Mouse (Mus musculus) MEL (cell line): ENCODE data around the gene Rsph6a.

ENCODE experiments used
- CTCF ChIP-seq, 3 experiments: IDR thresholded peaks in 2 of 3; conservative IDR thresholded peaks in 1 of 3; 2 replicates each; pipeline ENCODE4 v1.5.1; 2011 to 2012; ENCODE audit warnings: low read length in 3 of 3, low read depth in 2 of 3, mild to moderate bottlenecking in 2 of 3, improper control_type of control experiment in 1 of 3, inconsistent platforms in 1 of 3, mixed read lengths in 1 of 3, moderate library complexity in 1 of 3; ENCODE audit not compliant: control insufficient read depth in 1 of 3, insufficient read depth in 1 of 3, poor library complexity in 1 of 3, severe bottlenecking in 1 of 3
- E2F4 ChIP-seq: IDR thresholded peaks from 2 replicates; pipeline ENCODE4 v1.6.1; 2011; ENCODE audit warnings: low read depth, low read length, improper control_type of control experiment, borderline replicate concordance
- EP300 ChIP-seq, 2 experiments: IDR thresholded peaks; 2 replicates each; pipeline ENCODE4 v1.6.1; 2011; ENCODE audit warnings: improper control_type of control experiment in 2 of 2, low read length in 2 of 2, low read depth in 1 of 2, mild to moderate bottlenecking in 1 of 2
- ETS1 ChIP-seq: IDR thresholded peaks from 2 replicates; pipeline ENCODE4 v1.6.1; 2012; ENCODE audit warnings: low read depth, mild to moderate bottlenecking, inconsistent platforms, low read length, improper control_type of control experiment, moderate library complexity
- GATA1 ChIP-seq: IDR thresholded peaks from 2 replicates; pipeline ENCODE4 v1.6.1; 2011; ENCODE audit warnings: low read depth, low read length, improper control_type of control experiment
- MAFK ChIP-seq: IDR thresholded peaks from 2 replicates; pipeline ENCODE4 v1.6.1; 2011; ENCODE audit warnings: low read depth, mild to moderate bottlenecking, low read length, improper control_type of control experiment, borderline replicate concordance
- MAX ChIP-seq: IDR thresholded peaks from 2 replicates; pipeline ENCODE4 v1.6.1; 2011; ENCODE audit warnings: low read length, improper control_type of control experiment
- MXI1 ChIP-seq: IDR thresholded peaks from 2 replicates; pipeline ENCODE4 v1.6.1; 2011; ENCODE audit warnings: mild to moderate bottlenecking, low read depth, low read length, improper control_type of control experiment
- POLR2A ChIP-seq, 2 experiments: IDR thresholded peaks; 2 replicates each; pipeline ENCODE4 v1.6.1; 2011 to 2012; ENCODE audit warnings: low read length in 2 of 2, mild to moderate bottlenecking in 2 of 2, control low read depth in 1 of 2, improper control_type of control experiment in 1 of 2, low read depth in 1 of 2, moderate library complexity in 1 of 2; ENCODE audit not compliant: control insufficient read depth in 1 of 2, insufficient read depth in 1 of 2, poor library complexity in 1 of 2
- RAD21 ChIP-seq: IDR thresholded peaks from 2 replicates; pipeline ENCODE4 v1.6.1; 2011; ENCODE audit warnings: mild to moderate bottlenecking, low read depth, low read length, improper control_type of control experiment
- SIN3A ChIP-seq: IDR thresholded peaks from 2 replicates; pipeline ENCODE4 v1.6.1; 2012; ENCODE audit warnings: low read length, improper control_type of control experiment, inconsistent platforms
- SMC3 ChIP-seq: IDR thresholded peaks from 2 replicates; pipeline ENCODE4 v1.6.1; 2011; ENCODE audit warnings: low read depth, low read length, improper control_type of control experiment
- ZC3H11A ChIP-seq: IDR thresholded peaks from 2 replicates; pipeline ENCODE4 v1.6.1; 2012; ENCODE audit warnings: low read depth, mild to moderate bottlenecking, inconsistent platforms, low read length, improper control_type of control experiment
- ZKSCAN1 ChIP-seq: IDR thresholded peaks from 2 replicates; pipeline ENCODE4 v1.6.1; 2012; ENCODE audit warnings: low read depth, mild to moderate bottlenecking, inconsistent platforms, low read length, improper control_type of control experiment, moderate library complexity

DNA sequence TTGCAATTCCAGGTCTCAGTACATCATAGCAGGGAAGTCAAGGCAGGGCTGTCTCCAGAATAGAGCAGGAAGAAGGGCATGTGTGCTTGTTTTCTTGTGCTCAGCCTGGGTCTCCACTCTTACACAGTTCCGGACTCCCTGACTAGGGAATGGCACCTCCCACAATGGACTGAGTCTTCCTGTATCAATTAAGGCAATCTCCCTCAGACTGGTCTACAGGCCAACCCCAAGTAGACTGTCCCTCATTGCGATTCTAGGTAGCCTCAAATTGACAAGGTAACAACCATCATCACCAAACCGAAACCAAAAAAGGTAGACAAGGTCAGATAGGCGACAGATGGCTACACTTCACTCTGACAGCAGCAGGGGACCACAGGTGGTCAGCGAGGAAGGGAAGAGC, 20.7 kb downstream of the Rsph6a start:
- TF ChIP-seq CTCF (IDR thresholded peaks at IDR 0.05 in 2 of 3, conservative IDR thresholded peaks at IDR 0.05 in 1 of 3; ENCODE audit: control insufficient read depth in 1 of 3, insufficient read depth in 1 of 3, low read depth in 2 of 3, low read length in 3 of 3, poor library complexity in 1 of 3, severe bottlenecking in 1 of 3) (no peak), EP300 (IDR thresholded peaks at IDR 0.05; ENCODE audit: low read depth in 1 of 2, low read length in 2 of 2) (no peak), ETS1 (no peak), MAFK (no peak), MAX (no peak), POLR2A (IDR thresholded peaks at IDR 0.05; ENCODE audit: control insufficient read depth in 1 of 2, insufficient read depth in 1 of 2, low read depth in 1 of 2, low read length in 2 of 2, poor library complexity in 1 of 2) (no peak), RAD21 (no peak), GATA1 (no peak), SIN3A (no peak), E2F4 (no peak), ZC3H11A (no peak), SMC3 (no peak), MXI1 (no peak), ZKSCAN1 (no peak)
